Mouse (Mus musculus): ENCODE results near the gene March11. TPM values are rescaled to one million over a fixed set of nuclear protein-coding genes. Genes with fewer than 3 reads are reported as not detected.

The March11 gene
- polyA plus RNA-seq, 1 experiment, result not detected

DNA sequence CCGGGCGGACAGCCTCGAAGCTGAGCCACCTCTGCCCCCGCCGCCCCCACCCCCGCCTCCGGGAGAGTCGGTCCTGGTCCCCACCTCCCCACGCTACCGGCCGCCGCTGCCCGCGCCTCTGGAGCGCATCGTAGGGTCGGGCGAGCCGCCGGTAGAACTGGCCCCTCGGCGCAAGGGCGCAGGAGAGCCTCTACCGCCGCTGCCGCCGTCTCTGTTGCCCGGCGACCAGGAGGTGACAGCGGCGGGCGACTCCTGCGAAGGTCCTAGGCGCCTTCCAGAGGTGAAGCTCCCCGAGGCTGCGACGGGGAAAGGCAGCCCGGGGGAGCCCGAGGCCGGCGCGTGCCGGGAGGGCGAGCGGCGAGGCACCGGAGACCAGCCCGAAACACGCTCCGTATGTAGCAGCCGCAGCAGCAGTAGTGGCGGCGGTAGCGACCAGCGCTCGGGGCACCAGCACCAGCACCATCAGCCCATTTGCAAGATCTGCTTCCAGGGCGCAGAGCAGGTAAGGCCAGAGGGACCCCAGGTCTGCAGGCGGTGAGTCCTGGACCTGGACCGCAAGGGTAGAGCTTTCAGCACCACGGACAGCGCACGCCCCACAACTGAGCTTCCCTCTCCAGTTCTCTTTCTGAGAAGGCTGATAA, 563 bp downstream of the March11 start:
- Histone ChIP-seq H3K9me3 (ENCODE audit: control insufficient read depth, low read length) (no peaks in the 10 kb centered on the region), H3K36me3 (ENCODE audit: control insufficient read depth) (no peaks in the 10 kb centered on the region), H3K4me3 (replicated peaks) (no peak overlapping the region), H3K4me1 (ENCODE audit: control insufficient read depth) (no peaks in the 10 kb centered on the region), H3K27me3 (ENCODE audit: control insufficient read depth) (peaks cover 22% of the 10 kb centered on the region)
- no peak for TF ChIP-seq TAL1 (IDR thresholded peaks at IDR 0.05; ENCODE audit: low read length)
- TF ChIP-seq GATA1 (IDR thresholded peaks at IDR 0.05; ENCODE audit: low read length), result no peak

GRCm38 (mm10) chr15:26319866-26320265, 11.0 kb downstream of the March11 start:
- TF ChIP-seq TAL1 (IDR thresholded peaks at IDR 0.05; ENCODE audit: low read length) (no peak), GATA1 (IDR thresholded peaks at IDR 0.05; ENCODE audit: low read length) (no peak)
- Histone ChIP-seq H3K4me1 (ENCODE audit: control insufficient read depth) (no peaks in the 10 kb centered on the region), H3K36me3 (ENCODE audit: control insufficient read depth) (no peaks in the 10 kb centered on the region), H3K4me3 (replicated peaks) (no peak overlapping the region), H3K9me3 (ENCODE audit: control insufficient read depth, low read length) (no peaks in the 10 kb centered on the region), H3K27me3 (ENCODE audit: control insufficient read depth) (no peaks in the 10 kb centered on the region)

GRCm38 (mm10) chr15:26320402-26320801, 11.6 kb downstream of the March11 start:
- Histone ChIP-seq H3K9me3 (ENCODE audit: control insufficient read depth, low read length) (no peaks in the 10 kb centered on the region), H3K4me1 (ENCODE audit: control insufficient read depth) (no peaks in the 10 kb centered on the region), H3K27me3 (ENCODE audit: control insufficient read depth) (no peaks in the 10 kb centered on the region), H3K36me3 (ENCODE audit: control insufficient read depth) (no peaks in the 10 kb centered on the region), H3K4me3 (replicated peaks) (no peak overlapping the region)
- no peak for TF ChIP-seq GATA1 (IDR thresholded peaks at IDR 0.05; ENCODE audit: low read length)
- TF ChIP-seq TAL1 (IDR thresholded peaks at IDR 0.05; ENCODE audit: low read length), result no peak

DNA sequence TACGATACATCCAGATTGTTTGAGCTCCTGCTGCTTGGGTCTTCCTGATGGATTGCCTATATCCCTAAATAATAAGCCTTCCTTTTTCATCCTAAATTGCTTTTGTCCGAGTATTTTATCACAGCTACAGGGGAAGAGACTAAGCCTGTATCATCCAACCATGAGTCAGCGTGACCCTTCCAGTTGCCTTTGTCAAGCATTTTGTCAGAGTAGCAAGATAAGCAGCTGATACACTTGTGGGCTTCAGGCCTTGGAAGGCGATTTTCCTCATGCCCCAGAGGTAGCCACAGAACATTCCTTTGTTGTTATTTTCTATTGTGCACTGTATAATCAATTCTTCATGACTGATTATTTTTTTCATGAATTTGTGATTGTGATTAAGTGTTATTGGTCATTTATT, 14.0 kb downstream of the March11 start:
- Histone ChIP-seq H3K4me3 (replicated peaks) (no peak overlapping the region), H3K4me1 (ENCODE audit: control insufficient read depth) (no peaks in the 10 kb centered on the region), H3K9me3 (ENCODE audit: control insufficient read depth, low read length) (no peaks in the 10 kb centered on the region), H3K36me3 (ENCODE audit: control insufficient read depth) (no peaks in the 10 kb centered on the region), H3K27me3 (ENCODE audit: control insufficient read depth) (no peaks in the 10 kb centered on the region)
- TF ChIP-seq TAL1 (IDR thresholded peaks at IDR 0.05; ENCODE audit: low read length) (no peak), GATA1 (IDR thresholded peaks at IDR 0.05; ENCODE audit: low read length) (no peak)

DNA sequence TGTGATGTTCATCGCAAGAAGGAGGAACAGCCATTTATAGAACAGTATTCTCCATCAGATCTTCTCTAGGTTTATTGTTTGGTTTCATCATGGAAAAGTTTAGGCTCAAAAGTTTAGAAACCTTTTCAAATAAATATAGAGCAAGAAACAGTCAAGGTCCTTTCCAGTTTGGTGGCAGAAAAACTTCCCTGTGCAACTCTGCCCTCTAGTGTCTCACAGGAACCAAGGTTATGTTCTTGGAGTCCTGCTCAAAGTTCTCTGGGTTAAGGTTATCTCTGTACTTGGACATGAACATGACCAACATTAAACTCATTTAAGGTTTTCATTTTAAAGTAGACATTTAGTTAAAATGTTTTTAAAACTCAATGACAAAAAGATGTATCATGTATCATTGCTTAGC, 18.3 kb downstream of the March11 start:
- no peaks in the 10 kb centered on the region for H3K4me1 ChIP-seq (ENCODE audit: control insufficient read depth)
- no peak for TF ChIP-seq TAL1 (IDR thresholded peaks at IDR 0.05; ENCODE audit: low read length)
- no peak for TF ChIP-seq GATA1 (IDR thresholded peaks at IDR 0.05; ENCODE audit: low read length)
- no peaks in the 10 kb centered on the region for H3K9me3 ChIP-seq (ENCODE audit: control insufficient read depth, low read length)
- no peaks in the 10 kb centered on the region for H3K36me3 ChIP-seq (ENCODE audit: control insufficient read depth)
- no peak overlapping the region for H3K4me3 ChIP-seq (replicated peaks)
- H3K27me3 ChIP-seq (ENCODE audit: control insufficient read depth), result no peaks in the 10 kb centered on the region

- TF ChIP-seq TAL1 (IDR thresholded peaks at IDR 0.05; ENCODE audit: low read length) (no peak), GATA1 (IDR thresholded peaks at IDR 0.05; ENCODE audit: low read length) (no peak)
- Histone ChIP-seq H3K27me3 (ENCODE audit: control insufficient read depth) (no peaks in the 10 kb centered on the region), H3K4me3 (replicated peaks) (no peak overlapping the region), H3K4me1 (ENCODE audit: control insufficient read depth) (no peaks in the 10 kb centered on the region), H3K9me3 (ENCODE audit: control insufficient read depth, low read length) (peaks cover 5% of the 10 kb centered on the region; the same call in 1 of the 2 replicates), H3K36me3 (ENCODE audit: control insufficient read depth) (no peaks in the 10 kb centered on the region)
Measured at GRCm38 (mm10) chr15:26335791-26336190, 26.9 kb downstream of the March11 start.

- no peaks in the 10 kb centered on the region for H3K27me3 ChIP-seq (ENCODE audit: control insufficient read depth)
- no peak overlapping the region for H3K4me3 ChIP-seq (replicated peaks)
- H3K4me1 ChIP-seq (ENCODE audit: control insufficient read depth), result no peaks in the 10 kb centered on the region
- H3K9me3 ChIP-seq (ENCODE audit: control insufficient read depth, low read length), result peaks cover 5% of the 10 kb centered on the region; the same call in 1 of the 2 replicates
- H3K36me3 ChIP-seq (ENCODE audit: control insufficient read depth), result no peaks in the 10 kb centered on the region
- no peak for TF ChIP-seq GATA1 (IDR thresholded peaks at IDR 0.05; ENCODE audit: low read length)
- TF ChIP-seq TAL1 (IDR thresholded peaks at IDR 0.05; ENCODE audit: low read length), result no peak
Measured at GRCm38 (mm10) chr15:26337775-26338174, 28.9 kb downstream of the March11 start.

DNA sequence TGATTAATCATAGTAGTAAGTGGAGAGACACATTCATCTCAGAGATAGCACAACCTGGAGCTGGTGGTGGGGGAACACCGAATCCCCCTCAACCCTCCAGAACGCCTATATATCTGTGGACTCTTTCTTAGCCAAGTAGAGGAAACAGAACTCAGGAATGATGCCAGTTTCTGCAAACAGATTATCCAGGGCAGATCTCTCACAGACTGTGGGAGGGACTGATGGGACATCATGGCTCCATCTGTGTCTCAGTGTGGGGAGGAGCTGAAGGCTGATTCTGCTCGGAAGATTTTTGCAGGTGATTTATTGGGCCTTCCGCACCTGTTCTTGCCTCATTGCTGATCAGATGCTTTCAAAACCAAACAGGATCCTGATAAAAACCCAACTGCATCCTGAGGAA, 29.5 kb downstream of the March11 start:
- Histone ChIP-seq H3K4me1 (ENCODE audit: control insufficient read depth) (no peaks in the 10 kb centered on the region), H3K4me3 (replicated peaks) (no peak overlapping the region), H3K27me3 (ENCODE audit: control insufficient read depth) (no peaks in the 10 kb centered on the region), H3K9me3 (ENCODE audit: control insufficient read depth, low read length) (peaks cover 5% of the 10 kb centered on the region; the same call in 1 of the 2 replicates), H3K36me3 (ENCODE audit: control insufficient read depth) (no peaks in the 10 kb centered on the region)
- TF ChIP-seq GATA1 (IDR thresholded peaks at IDR 0.05; ENCODE audit: low read length) (no peak), TAL1 (IDR thresholded peaks at IDR 0.05; ENCODE audit: low read length) (no peak)

- H3K4me1 ChIP-seq (ENCODE audit: control insufficient read depth), result no peaks in the 10 kb centered on the region
Measured at GRCm38 (mm10) chr15:26340490-26340889, 31.6 kb downstream of the March11 start.

GRCm38 (mm10) chr15:26340966-26341365, 32.1 kb downstream of the March11 start:
- Histone ChIP-seq H3K4me1 (ENCODE audit: control insufficient read depth) (no peaks in the 10 kb centered on the region), H3K4me3 (replicated peaks) (no peak overlapping the region), H3K36me3 (ENCODE audit: control insufficient read depth) (no peaks in the 10 kb centered on the region), H3K9me3 (ENCODE audit: control insufficient read depth, low read length) (peaks cover 5% of the 10 kb centered on the region; the same call in 1 of the 2 replicates), H3K27me3 (ENCODE audit: control insufficient read depth) (no peaks in the 10 kb centered on the region)
- TF ChIP-seq GATA1 (IDR thresholded peaks at IDR 0.05; ENCODE audit: low read length) (no peak), TAL1 (IDR thresholded peaks at IDR 0.05; ENCODE audit: low read length) (no peak)

More at GRCm38 (mm10) chr15:26340490-26340889, 31.6 kb downstream of the March11 start:
- Histone ChIP-seq H3K9me3 (ENCODE audit: control insufficient read depth, low read length) (peaks cover 5% of the 10 kb centered on the region; the same call in 1 of the 2 replicates), H3K36me3 (ENCODE audit: control insufficient read depth) (no peaks in the 10 kb centered on the region), H3K4me3 (replicated peaks) (no peak overlapping the region), H3K27me3 (ENCODE audit: control insufficient read depth) (no peaks in the 10 kb centered on the region)
- TF ChIP-seq GATA1 (IDR thresholded peaks at IDR 0.05; ENCODE audit: low read length) (no peak), TAL1 (IDR thresholded peaks at IDR 0.05; ENCODE audit: low read length) (no peak)
